Mouse (Mus musculus): ENCODE measurements at regions not wholly inside any gene's neighbourhood (a gene's known extent, or its start where the extent isn't known, plus 50 kb on each side); places are given as distances from the start of the nearest gene placed in this dataset.

DNA sequence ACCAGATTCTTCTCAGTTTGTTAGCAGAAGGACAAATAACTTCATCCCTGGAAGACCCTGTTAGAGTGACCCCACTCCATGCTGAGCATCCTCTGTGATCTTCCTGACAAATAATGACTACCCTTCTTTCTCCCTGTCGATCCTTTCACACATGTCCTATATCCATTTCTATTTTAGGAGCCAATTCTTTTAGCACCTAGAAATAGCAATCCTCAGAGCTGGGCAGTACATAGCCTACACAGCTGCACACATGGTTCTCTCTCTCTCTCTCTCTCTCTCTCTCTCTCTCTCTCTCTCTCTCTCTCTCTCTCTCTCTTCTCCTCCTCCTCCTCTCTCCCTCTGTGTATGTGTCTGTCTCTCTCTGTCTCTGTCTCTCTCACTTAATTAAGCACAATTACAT, 168.6 kb upstream of the St6gal2 start:
- no peak for TF ChIP-seq MAFK (IDR thresholded peaks at IDR 0.05; ENCODE audit: insufficient read depth, low read depth, low read length)
- TF ChIP-seq ZNF384 (IDR thresholded peaks at IDR 0.05; ENCODE audit: low read depth, low read length) = no peak

Data from ES-E14 (cell line).